Mouse (Mus musculus) testis, adult 2 months (tissue): ENCODE results near the gene Krtap16-1.

Experiments used
- CTCF ChIP-seq: fragments of 200-500 bp; IDR thresholded peaks from 2 replicates; pipeline ENCODE4 v1.5.1; 2012; ENCODE audit warnings: low read depth, mild to moderate bottlenecking, inconsistent platforms, low read length, moderate library complexity; ENCODE audit not compliant: control insufficient read depth, insufficient read depth, insufficient replicate concordance
- POLR2A ChIP-seq: fragments of 200-500 bp; IDR thresholded peaks from 2 replicates; pipeline ENCODE4 v1.6.1; 2012; ENCODE audit warnings: low read depth, mild to moderate bottlenecking, inconsistent platforms, low read length, moderate library complexity; ENCODE audit not compliant: control insufficient read depth

- TF ChIP-seq CTCF (no peak), POLR2A (no peak)
These were observed 3.7 kb downstream of the Krtap16-1 start for GRCm38 (mm10) chr11:99982731-99983130.
